Mouse (Mus musculus) heart, adult 2 months (tissue): ENCODE data around the gene Use1. TPM values are rescaled to one million over a fixed set of nuclear protein-coding genes. Genes with fewer than 3 reads are reported as not detected.

ENCODE experiments used
- DNase-seq, 2 experiments: peaks; one replicate each; pipeline ENCODE4 v3.0.0; 2021
- H3K27ac ChIP-seq: fragments of 200-600 bp; 2 replicates; pipeline ENCODE4 v1.8.1; 2022
- H3K27me3 ChIP-seq: fragments of 200-500 bp; 2 replicates; pipeline ENCODE4 v1.6.1; 2012; ENCODE audit warnings: mild to moderate bottlenecking, low read length, inconsistent platforms, mixed read lengths; ENCODE audit not compliant: control insufficient read depth, insufficient read depth
- H3K36me3 ChIP-seq: fragments of 200-500 bp; 2 replicates; pipeline ENCODE4 v1.6.1; 2012; ENCODE audit warnings: low read length, inconsistent platforms; ENCODE audit not compliant: control insufficient read depth, insufficient read depth
- H3K4me1 ChIP-seq: fragments of 200-500 bp; 2 replicates; pipeline ENCODE4 v1.6.1; 2011; ENCODE audit warnings: low read length; ENCODE audit not compliant: control insufficient read depth, insufficient read depth
- H3K4me3 ChIP-seq: fragments of 200-600 bp; 2 replicates; pipeline ENCODE4 v1.8.1; 2022
- H3K79me2 ChIP-seq: fragments of 200-500 bp; replicated peaks from 2 replicates; pipeline ENCODE4 v1.6.1; 2012; ENCODE audit warnings: mild to moderate bottlenecking, inconsistent platforms, low read length, moderate library complexity, mixed read lengths; ENCODE audit not compliant: control insufficient read depth, insufficient read depth
- H3K9ac ChIP-seq: fragments of 200-500 bp; 2 replicates; pipeline ENCODE4 v1.6.1; 2012; ENCODE audit warnings: low read depth, mild to moderate bottlenecking, control low read depth, inconsistent platforms, low read length, mixed read lengths
- CTCF ChIP-seq: fragments of 200-600 bp; IDR thresholded peaks from 2 replicates; pipeline ENCODE4 v1.8.1; 2022; ENCODE audit warnings: antibody characterized with exemption, mild to moderate bottlenecking, moderate library complexity
- EP300 ChIP-seq: fragments of 200-500 bp; IDR thresholded peaks from 2 replicates; pipeline ENCODE4 v1.6.1; 2011; ENCODE audit warnings: low read depth, low read length, control low read depth; ENCODE audit not compliant: insufficient read depth
- POLR2A ChIP-seq: fragments of 200-500 bp; IDR thresholded peaks from 2 replicates; pipeline ENCODE4 v1.6.1; 2011; ENCODE audit warnings: mild to moderate bottlenecking, low read depth, low read length, control low read depth; ENCODE audit not compliant: insufficient read depth
- WGBS: fragments of 180-500 bp; shearing (Covaris S2); methylation state at CpG from one replicate; pipeline ENCODE4 v1.1.7; 2018; 5-methylcytosine and 5-hydroxymethylcytosine counted together
- intact Hi-C: fragments of 180-260 bp; cut with DNase I; formaldehyde crosslinking; loops from one replicate; pipeline ENCODE4 v1.15.1; 2025
- polyA plus RNA-seq: library from polyadenylated mRNA; depleted of rRNA; stranded (reverse); fragments of >200 nt; gene quantifications from 2 replicates; pipeline ENCODE4 v1.2.3, GENCODE M21; 2012
- total RNA-seq, 2 experiments: library from RNA; stranded (reverse); gene quantifications; 2 replicates each; pipeline ENCODE4 v1.2.3; 2021

Gene Use1
- total and polyA plus RNA-seq, 3 experiments: 120 to 169 (median 140) TPM

- Histone ChIP-seq H3K36me3 (no peaks in the 10 kb centered on the region), H3K9ac (no peak overlapping the region), H3K27ac (no peak overlapping the region), H3K79me2 (no peaks in the 10 kb centered on the region), H3K27me3 (no peaks in the 10 kb centered on the region), H3K4me1 (peaks cover 3% of the 10 kb centered on the region), H3K4me3 (no peak overlapping the region)
- WGBS: 74% methylated on average over 17 of the region's 17 CpGs
- no peak for TF ChIP-seq CTCF
- no peak for TF ChIP-seq EP300
- TF ChIP-seq POLR2A: 0 out of 2 replicates have a peak, but pooled peaks have one; percentile 1
- intact Hi-C loops: no loop called here
- DNase-seq: no peak
Observed at GRCm38 (mm10) chr8:71374616-71375206, 8.1 kb downstream of the Use1 start.

GRCm38 (mm10) chr8:71375581-71376422 lies 9.2 kb downstream of the Use1 start:
- Histone ChIP-seq H3K4me3 (no peak overlapping the region), H3K4me1 (peaks cover 2% of the 10 kb centered on the region), H3K36me3 (no peaks in the 10 kb centered on the region), H3K9ac (no peak overlapping the region), H3K27ac (no peak overlapping the region), H3K79me2 (peaks cover 1% of the 10 kb centered on the region; the same call in 1 of the 2 replicates), H3K27me3 (no peaks in the 10 kb centered on the region)
- TF ChIP-seq POLR2A (no peak), CTCF (peak; percentile 33)
- WGBS: 48% methylated on average over 74 of the region's 74 CpGs
- intact Hi-C loops: no loop called here
- DNase-seq: peak; percentile 54 to 72

- no peaks in the 10 kb centered on the region for H3K36me3 ChIP-seq
- H3K4me3 ChIP-seq: no peak overlapping the region
- H3K4me1 ChIP-seq: peaks cover 2% of the 10 kb centered on the region
Observed at GRCm38 (mm10) chr8:71376423-71377030, 9.9 kb downstream of the Use1 start.

GRCm38 (mm10) chr8:71379008-71379407 lies 12.4 kb downstream of the Use1 start:
- no peaks in the 10 kb centered on the region for H3K36me3 ChIP-seq
- intact Hi-C loops: no loop called here
- H3K27ac ChIP-seq: no peak overlapping the region
- WGBS: 82% methylated on average over 4 of the region's 4 CpGs
- no peak overlapping the region for H3K9ac ChIP-seq
- no peaks in the 10 kb centered on the region for H3K27me3 ChIP-seq
- peaks cover 6% of the 10 kb centered on the region for H3K4me1 ChIP-seq
- no peak overlapping the region for H3K4me3 ChIP-seq
- H3K79me2 ChIP-seq: peaks cover 4% of the 10 kb centered on the region; the same call in 1 of the 2 replicates
- no peak for TF ChIP-seq EP300
- TF ChIP-seq POLR2A: no peak
- TF ChIP-seq CTCF: no peak
- no peak for DNase-seq

More at GRCm38 (mm10) chr8:71376423-71377030, 9.9 kb downstream of the Use1 start:
- Histone ChIP-seq H3K27ac (no peak overlapping the region), H3K79me2 (peaks cover 4% of the 10 kb centered on the region; the same call in 1 of the 2 replicates), H3K27me3 (no peaks in the 10 kb centered on the region), H3K9ac (no peak overlapping the region)
- no peak for DNase-seq
- intact Hi-C loops: no loop called here
- WGBS: 72% methylated on average over 8 of the region's 8 CpGs
- TF ChIP-seq POLR2A (no peak), EP300 (no peak), CTCF (no peak)

GRCm38 (mm10) chr8:71379512-71380075 lies 12.9 kb downstream of the Use1 start:
- Histone ChIP-seq H3K9ac (peak overlapping the region; percentile 94), H3K79me2 (peaks cover 4% of the 10 kb centered on the region; the same call in 1 of the 2 replicates), H3K4me1 (peaks cover 5% of the 10 kb centered on the region), H3K36me3 (no peaks in the 10 kb centered on the region), H3K27ac (peak overlapping the region; percentile 94), H3K27me3 (no peaks in the 10 kb centered on the region), H3K4me3 (peak overlapping the region; percentile 73)
- 40% methylated on average over 3 of the region's 3 CpGs for WGBS
- TF ChIP-seq EP300 (no peak), CTCF (no peak), POLR2A (no peak)
- DNase-seq: no peak
- intact Hi-C loops: loop anchor here (5.0 kb wide), 1 partner anchor 83 kb away; the partner anchor contains the start of genes Abhd8 and Mrpl34
